Mouse (Mus musculus) kidney, adult 8-10 months (tissue): ENCODE data around the gene Pdhx.

Experiments
- DNase-seq, 2 experiments: peaks; one replicate each; pipeline ENCODE4 v3.0.0; 2022

Pdhx gene

DNA sequence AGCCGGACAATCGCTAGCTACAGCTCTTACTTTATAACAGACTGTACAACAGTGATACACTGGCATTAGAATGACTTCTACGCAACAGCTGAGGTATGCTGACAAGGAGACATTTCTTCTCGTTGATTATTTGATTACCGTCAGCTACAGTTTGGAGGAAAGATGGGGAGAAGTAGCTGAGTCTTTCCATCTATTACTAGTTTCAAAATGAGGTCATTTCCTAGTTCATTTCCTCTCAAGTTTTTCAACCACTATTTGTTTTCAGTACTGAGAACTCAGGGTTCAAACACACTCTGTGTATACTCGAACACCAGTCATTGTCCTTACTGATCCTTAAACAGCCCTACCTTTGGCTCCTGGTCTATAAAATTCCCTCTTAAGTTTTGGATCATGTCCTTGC is 17.5 kb downstream of the Pdhx start:
- no peak for DNase-seq

DNA sequence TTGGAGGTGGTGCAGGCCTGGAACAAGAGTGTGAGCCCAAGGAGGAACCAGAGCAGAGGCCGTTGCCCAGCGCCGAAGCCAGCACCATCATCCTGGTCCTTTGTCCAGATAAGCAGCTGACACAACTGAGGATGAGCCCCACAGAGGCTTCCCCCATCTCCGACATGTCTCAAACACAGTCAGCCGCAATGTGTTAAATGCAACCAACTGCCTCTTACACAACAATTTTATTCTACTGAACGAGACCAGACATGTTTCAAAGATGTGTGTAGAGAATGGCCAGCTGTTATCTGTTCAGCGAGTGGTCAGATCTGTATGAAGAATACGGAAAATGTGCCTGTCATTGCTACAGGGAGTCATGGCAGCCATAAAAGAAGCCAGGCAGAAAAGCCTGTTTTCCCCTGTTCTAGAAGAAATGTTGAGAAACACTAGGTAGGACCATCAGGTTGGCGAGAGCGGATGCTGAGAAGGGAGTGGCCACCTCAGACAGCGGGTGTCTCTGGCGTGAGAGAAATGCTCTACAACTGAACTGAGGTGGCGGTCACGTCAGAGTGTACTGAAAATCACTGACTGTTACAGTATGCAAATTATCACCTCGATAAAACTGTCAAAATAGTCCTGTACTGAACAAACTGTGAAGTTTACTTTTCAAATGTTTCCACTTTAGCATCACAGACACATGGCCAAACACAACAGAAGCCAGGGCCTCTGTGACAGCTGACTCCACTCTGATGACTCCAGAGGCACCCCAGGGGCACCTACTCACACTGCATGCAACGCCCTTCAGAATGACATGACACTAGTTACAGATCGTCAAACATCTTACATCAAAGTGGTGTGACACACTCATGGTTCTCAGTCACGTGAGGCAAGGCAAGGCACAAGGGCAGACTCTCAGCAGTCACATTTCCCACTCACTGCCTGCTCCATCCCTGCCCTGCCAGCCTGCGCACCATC is 21.1 kb downstream of the Pdhx start:
- no peak for DNase-seq

DNA sequence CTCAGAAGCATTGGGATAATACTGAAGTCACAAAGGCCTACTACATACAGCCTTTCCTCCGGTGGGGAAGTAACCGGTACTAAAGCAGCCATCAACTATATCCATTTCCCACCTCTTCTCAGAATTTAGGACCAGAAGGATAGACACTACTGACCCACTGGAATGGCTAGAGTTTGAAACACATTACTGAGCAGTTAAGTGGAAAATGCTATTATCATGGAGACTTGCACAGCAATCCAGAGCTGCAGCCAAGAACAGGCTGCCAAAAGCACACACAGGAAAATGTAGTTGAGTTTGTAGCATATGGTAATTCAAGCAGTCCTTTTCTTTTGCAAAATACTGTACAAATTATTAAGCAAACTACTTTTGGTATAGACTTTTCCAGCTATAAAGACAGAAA is 28.0 kb downstream of the Pdhx start:
- DNase-seq, result no peak

DNA sequence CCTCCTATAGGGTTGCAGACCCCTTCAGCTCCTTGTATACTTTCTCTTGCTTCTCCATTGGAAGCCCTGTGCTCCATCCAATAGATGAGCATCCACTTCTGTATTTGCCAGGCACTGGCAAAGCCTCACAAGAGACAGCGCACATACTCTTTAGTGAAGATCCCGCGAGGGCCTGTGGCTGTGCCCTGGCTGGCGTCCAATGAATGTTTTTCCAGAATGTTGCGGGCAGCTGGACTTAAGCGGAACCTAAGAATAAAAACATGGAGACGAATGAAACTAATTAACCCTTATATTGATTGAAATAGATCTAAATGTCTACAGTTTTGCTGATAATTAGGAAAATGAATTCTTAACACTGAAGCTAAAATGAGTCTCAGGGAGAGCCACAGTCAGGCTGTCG is 32.4 kb downstream of the Pdhx start:
- peak in 1 of 2 experiments; percentile 10 for DNase-seq

DNA sequence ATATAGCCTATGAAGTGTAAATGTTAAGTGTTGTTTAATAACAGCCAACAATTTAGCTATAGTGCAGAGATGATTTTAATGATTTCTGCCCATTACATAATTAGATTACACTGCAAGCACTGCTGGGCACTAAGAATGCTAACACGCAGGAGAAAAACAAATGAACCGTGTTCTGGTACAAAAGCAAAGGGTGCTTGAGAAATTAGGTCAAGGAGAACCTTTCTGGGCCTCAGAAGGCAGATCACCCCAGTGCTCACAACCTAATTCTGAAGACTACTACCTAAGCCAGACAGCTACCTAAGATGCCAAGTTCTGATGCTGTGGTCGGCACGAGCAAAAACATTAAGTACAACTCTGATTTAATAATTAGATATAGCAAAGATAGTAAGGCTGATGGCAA is 35.5 kb downstream of the Pdhx start:
- DNase-seq, result peak; percentile 9 to 21

- no peak for DNase-seq
These were observed 50.6 kb downstream of the Pdhx start for GRCm38 (mm10) chr2:103022728-103023127.

GRCm38 (mm10) chr2:103020191-103020987 is 52.9 kb downstream of the Pdhx start:
- no peak for DNase-seq

DNA sequence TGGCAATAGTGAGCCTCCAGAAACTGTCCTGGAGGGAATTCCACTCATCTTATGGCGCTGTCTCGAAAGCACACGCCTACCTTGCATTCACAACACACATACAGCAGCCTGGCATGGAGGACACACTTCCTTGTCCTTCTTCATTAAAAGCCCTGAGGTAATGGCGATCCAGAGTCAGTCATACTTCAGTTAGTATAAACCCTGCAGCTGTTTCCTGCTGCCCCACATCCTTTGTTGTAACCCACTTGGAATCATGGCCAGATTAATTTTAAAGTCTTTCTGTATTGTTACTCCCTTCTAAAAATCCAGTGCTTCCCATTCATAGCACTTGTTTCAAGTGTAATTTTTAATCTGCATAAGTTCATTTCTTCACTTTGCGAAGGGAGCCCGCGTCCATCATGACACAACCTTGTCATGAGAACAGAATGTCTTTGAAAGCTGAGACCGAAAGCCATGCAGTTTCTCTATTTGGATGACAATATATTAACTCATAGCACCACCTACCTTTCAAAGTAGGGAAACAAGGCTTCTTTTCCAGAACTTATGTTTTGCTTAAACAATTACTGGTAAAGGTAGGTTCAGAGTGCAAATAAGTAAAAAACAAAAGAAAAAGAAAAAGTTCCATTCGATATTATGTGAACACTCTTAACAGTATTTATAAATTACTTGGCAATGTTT is 54.4 kb downstream of the Pdhx start:
- no peak for DNase-seq

DNA sequence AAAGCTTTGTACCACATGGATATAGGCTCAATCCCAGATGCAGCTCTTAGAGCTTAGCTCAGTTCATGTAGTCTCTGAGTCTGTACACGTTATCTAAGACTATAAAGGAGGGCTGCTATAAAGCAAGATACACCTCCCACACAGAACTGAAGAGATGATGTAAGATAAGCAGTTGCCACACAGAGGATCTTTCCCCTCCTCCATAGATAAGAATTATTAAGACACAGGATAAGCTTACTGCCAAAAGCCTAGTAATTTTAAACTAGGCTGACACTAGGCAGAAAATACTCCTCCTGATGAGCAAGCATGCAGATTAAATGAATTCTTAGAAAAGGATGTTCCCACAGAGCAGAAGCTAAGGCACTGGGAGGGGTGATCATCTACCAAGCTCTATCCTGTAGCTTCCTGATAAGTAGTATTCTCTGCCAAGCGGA is 55.9 kb downstream of the Pdhx start:
- no peak for DNase-seq

DNA sequence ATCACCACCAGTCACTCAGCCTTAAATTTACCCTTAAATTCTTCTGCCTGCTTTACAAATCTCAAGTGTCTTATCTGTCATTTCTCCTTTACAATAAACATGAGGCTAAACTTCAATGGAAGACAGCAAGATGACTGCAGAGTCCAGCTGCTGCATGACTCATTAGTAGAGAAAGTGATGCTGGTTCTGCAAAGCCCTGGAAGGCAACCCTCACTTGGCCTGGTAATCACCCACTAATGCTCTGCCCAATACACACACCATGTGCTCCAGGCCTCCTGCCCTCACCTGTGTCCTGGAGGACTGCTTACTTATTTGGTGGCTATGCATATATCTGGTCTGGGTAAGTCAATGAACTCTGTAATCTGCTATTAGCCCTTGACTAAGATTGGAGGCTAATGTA is 57.2 kb downstream of the Pdhx start:
- DNase-seq, result no peak

DNA sequence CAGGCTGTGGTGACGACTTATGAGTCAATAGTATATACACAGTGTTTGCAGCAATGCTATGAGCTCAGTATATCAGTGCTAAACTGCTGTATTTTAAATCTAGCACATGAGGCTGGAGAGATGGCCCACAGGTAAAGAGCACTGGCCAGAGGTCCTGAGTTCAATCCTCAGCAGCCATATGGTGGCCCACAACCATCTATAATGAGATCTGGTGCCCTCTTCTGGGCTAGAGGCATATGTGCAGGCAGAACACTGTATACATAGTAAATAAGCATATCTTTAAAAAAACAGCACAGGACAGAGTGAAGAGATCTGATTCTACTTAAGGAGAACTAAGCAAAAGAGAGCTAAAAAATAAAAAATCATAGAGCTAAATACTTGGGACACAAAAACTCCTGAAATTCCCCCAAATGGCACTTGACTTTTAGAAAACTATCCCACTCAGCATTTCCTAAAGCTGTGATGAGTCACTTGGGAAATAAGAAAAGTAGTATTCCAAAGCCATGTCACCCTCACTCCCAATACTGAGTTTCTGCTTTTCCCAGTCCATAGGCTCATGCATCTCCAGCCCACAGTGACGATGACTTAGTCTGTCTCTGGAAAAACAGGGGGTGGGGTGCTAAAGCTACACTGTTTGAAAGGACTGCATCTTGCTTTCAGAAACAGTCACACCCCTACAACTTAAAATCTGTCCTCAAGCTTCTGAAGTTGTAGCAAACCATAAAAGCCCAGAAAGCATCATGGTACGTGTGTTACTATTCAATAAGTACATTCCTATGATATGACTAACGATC is 60.3 kb downstream of the Pdhx start:
- DNase-seq, result no peak

GRCm38 (mm10) chr2:103008221-103008620 is 65.1 kb downstream of the Pdhx start:
- DNase-seq, result no peak

DNA sequence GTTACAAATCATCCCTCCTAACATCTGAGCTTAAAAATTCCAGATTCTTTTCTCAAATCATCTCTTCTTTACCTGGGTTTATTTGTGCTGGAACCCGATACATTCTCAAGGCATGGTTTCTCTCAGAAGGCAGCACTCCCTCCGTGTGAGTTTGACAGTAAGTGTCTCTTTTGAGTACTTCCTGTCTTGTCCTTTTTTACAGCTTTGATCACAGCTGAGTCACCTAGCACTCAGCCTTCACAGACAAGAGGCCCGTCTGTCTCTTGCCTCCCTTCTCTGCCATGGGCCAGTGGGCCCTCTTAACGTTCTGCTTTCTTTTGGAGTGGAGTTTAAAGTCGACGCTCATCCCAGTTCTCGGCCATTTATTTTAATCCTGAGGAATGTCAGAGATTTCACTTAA is 68.7 kb downstream of the Pdhx start:
- no peak for DNase-seq

DNA sequence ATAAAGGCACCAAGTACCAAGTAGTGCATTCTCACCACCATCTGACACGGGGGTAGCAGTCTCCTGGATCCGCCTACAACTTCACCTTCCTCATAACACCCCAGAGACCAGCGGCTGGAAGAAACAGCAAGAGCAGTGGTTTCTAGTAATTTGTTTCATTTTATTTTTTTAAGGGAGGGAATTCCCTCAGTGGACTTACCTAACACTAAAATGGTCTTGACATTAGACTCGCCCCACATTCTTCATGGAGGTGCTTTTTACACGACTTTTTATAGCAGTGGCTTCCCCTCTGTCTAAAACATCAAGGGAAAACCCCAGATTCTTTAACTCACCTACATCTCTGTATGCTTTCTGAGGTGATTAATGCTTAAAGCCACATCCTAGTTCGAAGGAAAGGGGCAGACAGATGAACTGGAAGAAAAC is 74.1 kb downstream of the Pdhx start:
- no peak for DNase-seq

DNA sequence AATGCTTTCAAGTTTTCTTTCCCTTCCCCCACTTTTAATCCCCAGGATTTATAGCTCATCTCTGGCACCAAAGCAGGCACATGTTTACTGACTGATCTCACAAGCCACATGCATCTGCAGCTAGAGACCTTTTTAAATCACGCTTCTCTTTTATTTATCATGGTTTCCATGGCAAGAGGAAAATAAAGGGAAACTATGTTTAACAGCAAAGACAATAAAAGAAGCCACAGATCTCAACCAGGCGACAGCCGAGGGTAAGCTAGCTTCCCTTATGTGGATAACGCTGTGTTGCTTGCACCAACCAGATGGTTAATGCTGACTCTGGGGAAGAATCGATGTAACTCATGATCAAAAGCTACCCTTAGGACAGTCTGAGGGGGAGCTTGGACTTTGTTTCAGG is 75.0 kb downstream of the Pdhx start:
- DNase-seq, result no peak

GRCm38 (mm10) chr2:102997874-102998273 is 75.4 kb downstream of the Pdhx start:
- no peak for DNase-seq

DNA sequence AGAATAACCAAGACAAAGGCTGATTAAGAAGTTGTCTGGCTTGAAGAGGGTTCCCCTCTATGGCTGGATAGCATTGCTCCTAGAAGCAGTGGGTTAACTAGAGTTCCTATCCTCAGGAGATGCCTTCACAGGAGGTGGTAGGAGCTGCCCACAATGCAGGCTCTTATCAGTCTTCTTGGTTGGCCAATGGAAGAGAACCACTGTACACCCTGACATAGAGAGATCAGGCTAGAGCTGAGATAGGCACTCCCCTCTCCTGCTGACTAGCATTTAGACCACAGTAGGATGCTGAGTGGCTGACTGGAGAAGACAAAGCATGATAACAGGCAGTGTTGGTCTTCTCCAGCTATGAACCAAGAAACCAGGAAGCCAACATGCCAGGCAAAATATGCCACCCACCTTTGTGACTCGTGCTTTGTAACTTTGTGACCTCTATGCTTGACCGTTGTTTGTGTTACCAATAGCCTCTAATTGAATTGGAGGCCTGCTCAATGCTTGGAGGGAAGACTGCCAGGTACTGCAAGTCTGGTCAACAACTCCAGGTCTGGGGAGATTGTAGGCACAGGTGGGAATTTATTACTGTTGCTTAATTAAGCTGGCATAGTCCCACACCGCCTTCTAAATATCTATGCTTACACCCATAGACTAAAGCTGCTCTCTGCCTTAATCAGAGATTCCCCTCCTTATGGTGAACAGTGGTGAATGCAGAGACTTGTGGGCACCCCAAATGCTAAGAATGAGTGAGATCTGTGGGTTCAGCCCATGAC is 79.3 kb downstream of the Pdhx start:
- DNase-seq, result no peak

DNA sequence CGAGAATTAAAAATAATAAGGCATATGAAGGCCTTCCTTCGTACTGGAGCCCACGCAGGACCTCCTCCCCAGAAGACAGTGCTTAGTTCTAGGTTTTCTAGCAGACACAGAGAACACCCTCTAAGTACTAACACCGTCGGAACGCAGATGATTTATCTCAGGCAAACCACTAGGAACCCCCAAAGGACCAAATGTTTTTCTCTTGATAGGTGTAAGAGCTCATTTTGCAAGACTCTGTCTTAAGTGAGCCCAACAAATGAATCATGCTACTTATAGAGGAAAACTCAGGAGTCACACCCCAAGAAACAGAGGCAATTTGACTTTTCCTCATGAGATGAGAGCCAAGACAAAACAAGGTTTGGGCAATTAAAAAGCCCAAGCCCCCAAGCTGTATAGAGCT is 80.9 kb downstream of the Pdhx start:
- no peak for DNase-seq

GRCm38 (mm10) chr2:102990301-102990702 is 83.0 kb downstream of the Pdhx start:
- no peak for DNase-seq

- no peak for DNase-seq
These were observed 83.9 kb downstream of the Pdhx start for GRCm38 (mm10) chr2:102989446-102989845.

- DNase-seq, result no peak
These were observed 85.7 kb downstream of the Pdhx start for GRCm38 (mm10) chr2:102987708-102988010.
